ENCODE assay signal across 18 mouse cellular contexts in genomic region chr12:34498331-34498730, GRCm38 (mm10).
DNase-seq lines count a peak whose midpoint lies in the region; ATAC-seq and TF ChIP-seq lines count a peak whose summit lies in the region.
"Had no signal": no experiment of that assay in that cellular context is flagged by ENCODE, and none has a peak within 500 bp of the region (broad histone marks: within the 10 kb centered on the region; RNA-seq: fewer than 3 reads in every experiment).

No protein-coding gene starts in this region.

- intact Hi-C loops in heart, postnatal 25 days (cut with DNase I): no loop called here
- intact Hi-C loops in left cerebral cortex, adult 2 months (cut with DNase I): loop anchor here (5.0 kb wide), 2 partner anchors 46 to 154 kb away; no protein-coding TSS in a partner anchor
- intact Hi-C loops in left cerebral cortex, postnatal 14 days (cut with DNase I): loop anchor here (2.0 kb wide), 1 partner anchor 30 kb away; no protein-coding TSS in a partner anchor

- H3K9ac ChIP-seq in hindbrain, embryonic 16.5 days (ENCODE audit: low read depth, low read length): no peak overlapping the region
- H3K9ac ChIP-seq: kidney, embryonic 15.5 days; stomach, embryonic 15.5 days had no signal

- WGBS in hindbrain, embryonic 16.5 days: 57% methylated on average over 8 of the region's 8 CpGs

- H3K4me1 ChIP-seq in embryonic fibroblast, embryonic 13.5 days (ENCODE audit: control insufficient read depth, insufficient read depth, low read length): peaks cover 6% of the 10 kb centered on the region
- no peaks in the 10 kb centered on the region for H3K4me1 ChIP-seq in hindbrain, embryonic 16.5 days (ENCODE audit: control insufficient read depth, insufficient read depth, low read depth, low read length)
- H3K4me1 ChIP-seq: kidney, embryonic 15.5 days; limb, embryonic 10.5 days; stomach, embryonic 15.5 days had no signal

- H3K4me2 ChIP-seq in hindbrain, embryonic 16.5 days (ENCODE audit: low read length): no peak overlapping the region
- H3K4me2 ChIP-seq: kidney, embryonic 15.5 days; liver, embryonic 11.5 days; stomach, embryonic 15.5 days had no signal

- DNase-seq in heart, adult 11 months: peak; percentile 57
- DNase-seq in heart, postnatal 25 days (ENCODE audit: low spot score): no peak
- no peak for DNase-seq in left cerebral cortex, adult 2 months (ENCODE audit: extremely low spot score in 1 of 2, low spot score in 2 of 2)
- DNase-seq in left cerebral cortex, postnatal 14 days (ENCODE audit: low spot score in 2 of 2): no peak
- DNase-seq in splenic B cell, adult 2 months (ENCODE audit: low read depth, low spot score): peak; percentile 35
- DNase-seq in urinary bladder, adult 2 months (ENCODE audit: low spot score): no peak
- DNase-seq: cerebellum, adult 11 months; cerebellum, postnatal 14 days; lung, adult 2 months; lung, postnatal 36 days; midbrain, embryonic 14.5 days; thymus, adult 2 months had no signal

- H3K4me3 ChIP-seq in left cerebral cortex, adult 2 months: no peak overlapping the region
- no peak overlapping the region for H3K4me3 ChIP-seq in embryonic fibroblast, embryonic 13.5 days (ENCODE audit: insufficient read depth, low read length)
- no peak overlapping the region for H3K4me3 ChIP-seq in hindbrain, embryonic 16.5 days (ENCODE audit: low read length)
- H3K4me3 ChIP-seq: kidney, embryonic 15.5 days; limb, embryonic 10.5 days; stomach, embryonic 15.5 days had no signal

- no peaks in the 10 kb centered on the region for H3K9me3 ChIP-seq in hindbrain, embryonic 16.5 days (ENCODE audit: control insufficient read depth, low read length)
- H3K9me3 ChIP-seq: kidney, embryonic 15.5 days; limb, embryonic 10.5 days; stomach, embryonic 15.5 days had no signal

- ATAC-seq in hindbrain, embryonic 16.5 days: no peak

- no peaks in the 10 kb centered on the region for H3K36me3 ChIP-seq in splenic B cell, adult 2 months (ENCODE audit: control insufficient read depth, insufficient read depth, low read length, poor library complexity, severe bottlenecking)
- H3K36me3 ChIP-seq in hindbrain, embryonic 16.5 days (ENCODE audit: control insufficient read depth, insufficient read depth, low read length): no peaks in the 10 kb centered on the region
- H3K36me3 ChIP-seq: kidney, embryonic 15.5 days; limb, embryonic 10.5 days; stomach, embryonic 15.5 days had no signal

- TF ChIP-seq CTCF in left cerebral cortex, adult 2 months (IDR thresholded peaks at IDR 0.05): no peak
- TF ChIP-seq CTCF in embryonic fibroblast, embryonic 13.5 days (IDR thresholded peaks at IDR 0.05; ENCODE audit: borderline replicate concordance, insufficient read depth, low read length): no peak

- H3K27ac ChIP-seq in left cerebral cortex, adult 2 months: peak overlapping the region; percentile 54; the same call in 1 of the 2 replicates
- H3K27ac ChIP-seq in embryonic fibroblast, embryonic 13.5 days (ENCODE audit: insufficient read depth, low read length): peak overlapping the region; percentile 97
- no peak overlapping the region for H3K27ac ChIP-seq in hindbrain, embryonic 16.5 days (ENCODE audit: low read depth, low read length)
- H3K27ac ChIP-seq: kidney, embryonic 15.5 days; limb, embryonic 10.5 days had no signal

- no peak for TF ChIP-seq POLR2A in embryonic fibroblast, embryonic 13.5 days (IDR thresholded peaks at IDR 0.05; ENCODE audit: low read depth, low read length)

- H3K27me3 ChIP-seq in splenic B cell, adult 2 months (ENCODE audit: control insufficient read depth, insufficient read depth, low read length, poor library complexity, severe bottlenecking): no peaks in the 10 kb centered on the region
- no peaks in the 10 kb centered on the region for H3K27me3 ChIP-seq in hindbrain, embryonic 16.5 days (replicated peaks; ENCODE audit: control insufficient read depth, insufficient read depth, low read length)
- H3K27me3 ChIP-seq: kidney, embryonic 15.5 days; stomach, embryonic 15.5 days had no signal

Comparison
In these comparisons a context has a peak if more than half of its experiments do, and no peak if none do; other contexts are left out.
1. DNase-seq: peak in heart, adult 11 months (single experiment) and splenic B cell, adult 2 months (single experiment); none in heart, postnatal 25 days (single experiment), left cerebral cortex, adult 2 months (0 of 2), left cerebral cortex, postnatal 14 days (0 of 2) and urinary bladder, adult 2 months (single experiment).